Comparison of ENCODE assay signal across 8 mouse cellular contexts in genomic region chr6:97210191-97210961, GRCm38 (mm10). TPM values are rescaled to one million over a fixed set of nuclear protein-coding genes. Genes with fewer than 3 reads are reported as not detected.
DNase-seq lines count a peak whose midpoint lies in the region; ATAC-seq and TF ChIP-seq lines count a peak whose summit lies in the region.

Gene Arl6ip5 (plus strand): TSS chr6:97210689.

- H3K9me3 ChIP-seq in embryonic facial prominence, embryonic 13.5 days, result no peaks in the 10 kb centered on the region
- H3K9me3 ChIP-seq in limb, embryonic 12.5 days, result no peaks in the 10 kb centered on the region
- no peaks in the 10 kb centered on the region for H3K9me3 ChIP-seq in midbrain, embryonic 15.5 days

- peak; percentile 59 for TF ChIP-seq POLR2A in kidney, adult 2 months (IDR thresholded peaks at IDR 0.05; ENCODE audit: low read depth, low read length)
- TF ChIP-seq POLR2A in spleen, adult 2 months (IDR thresholded peaks at IDR 0.05; ENCODE audit: low read depth, low read length), result peak; percentile 50; the same call in 1 of the 2 replicates

- H3K4me3 ChIP-seq in embryonic facial prominence, embryonic 13.5 days, result peak within 1 kb of the TSS; percentile 69
- peak within 1 kb of the TSS; percentile 92 for H3K4me3 ChIP-seq in kidney, adult 2 months (ENCODE audit: insufficient read depth, low read depth, low read length)
- H3K4me3 ChIP-seq in limb, embryonic 12.5 days (replicated peaks), result peak within 1 kb of the TSS; percentile 62
- H3K4me3 ChIP-seq in midbrain, embryonic 15.5 days, result peak within 1 kb of the TSS; percentile 64
- H3K4me3 ChIP-seq in spleen, adult 2 months (ENCODE audit: extremely low read depth, insufficient read depth, insufficient read length), result peak within 1 kb of the TSS; percentile 63

- H3K4me1 ChIP-seq in embryonic facial prominence, embryonic 13.5 days, result peaks cover 22% of the 10 kb centered on the region
- peaks cover 4% of the 10 kb centered on the region for H3K4me1 ChIP-seq in kidney, adult 2 months (ENCODE audit: control insufficient read depth, insufficient read depth, low read length)
- H3K4me1 ChIP-seq in limb, embryonic 12.5 days (replicated peaks), result peaks cover 7% of the 10 kb centered on the region; the same call in 1 of the 2 replicates
- peaks cover 22% of the 10 kb centered on the region for H3K4me1 ChIP-seq in midbrain, embryonic 15.5 days
- H3K4me1 ChIP-seq in spleen, adult 2 months (ENCODE audit: control insufficient read depth, insufficient read depth, insufficient read length), result peaks cover 15% of the 10 kb centered on the region; the same call in 1 of the 2 replicates

- DNase-seq in 3134 (ENCODE audit: extremely low read depth, insufficient read length, low spot score), result peak; percentile 86
- peak; percentile 92 to 94 for DNase-seq in adrenal gland, postnatal 36 days
- DNase-seq in heart, adult 18-20 months, result peak; percentile 92 to 94
- peak; percentile 95 for DNase-seq in kidney, adult 2 months
- DNase-seq in spleen, adult 2 months (ENCODE audit: low read depth in 1 of 2, low spot score in 2 of 2), result peak; percentile 87

- TF ChIP-seq CTCF in kidney, adult 2 months (conservative IDR thresholded peaks at IDR 0.05; ENCODE audit: insufficient read depth, insufficient read length, low read depth, low read length), result no peak
- TF ChIP-seq CTCF in spleen, adult 2 months (IDR thresholded peaks at IDR 0.05; ENCODE audit: extremely low read depth, insufficient read depth, insufficient read length, insufficient replicate concordance), result no peak

- WGBS in embryonic facial prominence, embryonic 13.5 days, result 7% methylated on average over 32 of the region's 32 CpGs
- 5% methylated on average over 32 of the region's 32 CpGs for WGBS in kidney, adult 2 months
- 11% methylated on average over 32 of the region's 32 CpGs for WGBS in limb, embryonic 12.5 days
- WGBS in midbrain, embryonic 15.5 days, result 9% methylated on average over 32 of the region's 32 CpGs
- 4% methylated on average over 32 of the region's 32 CpGs for WGBS in spleen, adult 2 months

- peaks cover 8% of the 10 kb centered on the region; the same call in 1 of the 2 replicates for H3K36me3 ChIP-seq in embryonic facial prominence, embryonic 13.5 days
- no peaks in the 10 kb centered on the region for H3K36me3 ChIP-seq in kidney, adult 2 months (ENCODE audit: control insufficient read depth, insufficient read depth, low read length)
- peaks cover 5% of the 10 kb centered on the region; the same call in 1 of the 2 replicates for H3K36me3 ChIP-seq in limb, embryonic 12.5 days
- H3K36me3 ChIP-seq in midbrain, embryonic 15.5 days (replicated peaks), result no peaks in the 10 kb centered on the region
- peaks cover 2% of the 10 kb centered on the region; the same call in 1 of the 2 replicates for H3K36me3 ChIP-seq in spleen, adult 2 months (ENCODE audit: control insufficient read depth, insufficient read depth, low read length)

- ATAC-seq in embryonic facial prominence, embryonic 13.5 days (ENCODE audit: insufficient number of reproducible peaks, insufficient read depth, low FRiP score, low TSS enrichment, low read depth), result peak; percentile 80; the same call in 1 of the 2 replicates
- peak; percentile 53 for ATAC-seq in limb, embryonic 12.5 days (ENCODE audit: insufficient number of reproducible peaks, insufficient read depth, low FRiP score, low TSS enrichment, low read depth)
- peak; percentile 83 for ATAC-seq in midbrain, embryonic 15.5 days (replicated peaks)

- peak within 1 kb of the TSS; percentile 80 for H3K4me2 ChIP-seq in embryonic facial prominence, embryonic 13.5 days
- H3K4me2 ChIP-seq in limb, embryonic 12.5 days, result peak within 1 kb of the TSS; percentile 81
- H3K4me2 ChIP-seq in midbrain, embryonic 15.5 days, result peak within 1 kb of the TSS; percentile 54

- H3K27me3 ChIP-seq in embryonic facial prominence, embryonic 13.5 days, result no peaks in the 10 kb centered on the region
- H3K27me3 ChIP-seq in kidney, adult 2 months (replicated peaks; ENCODE audit: control insufficient read depth, insufficient read depth, low read length), result no peaks in the 10 kb centered on the region
- H3K27me3 ChIP-seq in limb, embryonic 12.5 days, result peaks cover 5% of the 10 kb centered on the region; the same call in 1 of the 2 replicates
- no peaks in the 10 kb centered on the region for H3K27me3 ChIP-seq in midbrain, embryonic 15.5 days (replicated peaks)
- H3K27me3 ChIP-seq in spleen, adult 2 months (ENCODE audit: control insufficient read depth, insufficient read depth, low read length), result no peaks in the 10 kb centered on the region

- 0 out of 2 replicates have a peak within 1 kb of the TSS, but pooled peaks have one; percentile 3 for H3K27ac ChIP-seq in embryonic facial prominence, embryonic 13.5 days
- H3K27ac ChIP-seq in kidney, adult 2 months (ENCODE audit: insufficient read depth, low read depth, low read length), result peak within 1 kb of the TSS; percentile 86
- no peak within 1 kb of the TSS for H3K27ac ChIP-seq in limb, embryonic 12.5 days
- H3K27ac ChIP-seq in midbrain, embryonic 15.5 days, result peak within 1 kb of the TSS; percentile 76
- peak within 1 kb of the TSS; percentile 83 for H3K27ac ChIP-seq in spleen, adult 2 months (ENCODE audit: insufficient read depth, low read length)

- peak within 1 kb of the TSS; percentile 79 for H3K9ac ChIP-seq in embryonic facial prominence, embryonic 13.5 days
- peak within 1 kb of the TSS; percentile 69 for H3K9ac ChIP-seq in limb, embryonic 12.5 days (replicated peaks)
- peak within 1 kb of the TSS; percentile 61 for H3K9ac ChIP-seq in midbrain, embryonic 15.5 days

RNA-seq across cellular contexts. Expression of gene Arl6ip5, which starts in this region (rescaled TPM):
- total RNA-seq in adrenal gland, postnatal 36 days (2021), result 100 to 1,000 TPM; 121 to 138 TPM
- polyA plus RNA-seq in embryonic facial prominence, embryonic 13.5 days (2015; fragmentation: Nextera tagmentation; extraction: Ambion mirVana), result 65.9 and 69.1 TPM in 2 replicates
- total RNA-seq in heart, adult 18-20 months (2021), result 100 to 1,000 TPM; 125 to 130 TPM
- polyA plus RNA-seq in kidney, adult 2 months (2012; rRNA removed), result 57.0 and 66.0 TPM in 2 replicates
- 45.0 and 47.7 TPM in 2 replicates for polyA plus RNA-seq in limb, embryonic 12.5 days (2016; fragmentation: Nextera tagmentation; extraction: Ambion mirVana)
- polyA plus RNA-seq in midbrain, embryonic 15.5 days (2015; fragmentation: Nextera tagmentation; extraction: Ambion mirVana), result 134 and 135 TPM in 2 replicates
- polyA plus RNA-seq in spleen, adult 2 months (2012; rRNA removed), result 52.9 and 53.4 TPM in 2 replicates
